Mouse (Mus musculus): ENCODE measurements around the gene Odaph.

The Odaph gene

DNA sequence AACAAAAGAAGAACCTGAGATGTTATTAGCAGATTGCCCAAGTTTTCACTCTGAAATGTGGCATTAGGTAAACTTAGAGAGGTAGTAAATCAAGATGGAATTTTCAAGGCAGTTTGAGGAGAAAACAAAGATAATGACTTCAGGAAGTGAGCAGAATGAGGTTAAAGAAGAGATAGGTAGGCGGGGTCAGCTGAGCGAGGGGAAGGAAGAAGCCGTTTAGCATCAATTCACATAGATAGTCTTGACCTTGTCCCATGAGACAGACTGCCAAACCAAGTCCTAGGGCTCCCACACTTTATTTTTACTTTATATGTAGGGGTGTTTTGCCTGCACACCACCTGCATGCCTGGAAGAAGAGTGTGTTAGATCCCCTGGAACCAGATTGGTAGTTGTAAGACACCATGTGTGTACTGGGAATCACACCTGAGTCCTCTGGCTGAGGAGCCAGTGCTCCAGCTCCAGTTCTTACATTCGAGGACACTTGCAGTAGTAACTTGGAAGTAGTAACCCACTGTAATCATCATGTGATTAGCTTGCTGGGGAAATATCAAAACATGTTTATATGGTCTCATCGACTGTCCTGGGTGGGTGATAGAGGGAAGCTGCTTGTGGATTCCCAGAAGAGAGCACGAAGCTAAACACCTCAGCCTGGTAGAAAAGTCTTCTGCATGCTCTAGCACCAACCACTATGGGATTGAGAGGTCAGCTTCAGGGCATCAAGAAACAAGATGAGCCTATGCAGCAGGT is 4.1 kb downstream of the Odaph start:
- no peak for DNase-seq

GRCm38 (mm10) chr5:91993061-91993460 is 5.8 kb downstream of the Odaph start:
- no peak for DNase-seq

DNA sequence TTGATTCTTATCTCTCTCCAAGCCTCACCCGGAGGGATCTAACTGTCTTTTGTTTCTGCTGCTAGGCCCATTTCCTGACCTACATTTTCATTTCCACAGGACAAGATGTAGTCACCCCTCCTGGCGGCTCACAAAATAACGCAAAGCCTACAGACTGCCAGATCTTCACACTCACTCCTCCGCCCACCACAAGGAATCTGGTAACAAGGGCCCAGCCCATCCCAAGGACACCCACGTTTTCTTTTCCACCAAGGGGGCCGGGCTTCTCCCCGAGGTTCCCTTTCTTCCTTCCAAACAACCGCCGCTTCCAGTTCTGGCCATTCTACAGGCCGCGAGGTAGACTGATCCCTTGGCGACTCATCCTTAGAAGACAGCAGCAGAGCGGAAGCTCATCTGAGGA is 7.3 kb downstream of the Odaph start:
- no peak for DNase-seq

- DNase-seq: peak; percentile 42 to 62
Measured at GRCm38 (mm10) chr5:92000770-92001169, 13.5 kb downstream of the Odaph start.

- DNase-seq: peak in 1 of 2 experiments; percentile 5
Measured at GRCm38 (mm10) chr5:92003011-92003410, 15.7 kb downstream of the Odaph start.

DNA sequence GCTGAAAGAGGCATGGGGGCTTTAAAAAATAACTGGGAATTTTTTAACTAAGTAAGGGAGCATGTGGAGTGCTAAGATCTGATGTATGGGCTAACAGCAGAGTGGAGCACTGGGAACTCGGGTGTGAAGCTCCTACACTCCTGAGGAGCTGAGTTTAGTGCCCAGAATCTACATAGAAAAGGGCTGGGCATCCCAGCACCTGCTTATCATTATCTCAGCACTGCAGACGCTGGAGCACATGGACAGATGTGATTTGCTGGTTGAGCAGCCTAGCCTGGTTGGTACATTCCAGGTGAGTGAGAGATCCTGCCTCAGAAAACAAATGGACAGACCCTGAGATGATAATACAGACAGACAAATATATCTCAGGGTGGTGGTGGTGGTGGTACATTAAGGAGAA is 22.6 kb downstream of the Odaph start:
- no peak for DNase-seq

- no peak for DNase-seq
Measured at GRCm38 (mm10) chr5:92011756-92012155, 24.5 kb downstream of the Odaph start.

- no peak for DNase-seq
Measured at GRCm38 (mm10) chr5:92019960-92020359, 32.7 kb downstream of the Odaph start.

DNA sequence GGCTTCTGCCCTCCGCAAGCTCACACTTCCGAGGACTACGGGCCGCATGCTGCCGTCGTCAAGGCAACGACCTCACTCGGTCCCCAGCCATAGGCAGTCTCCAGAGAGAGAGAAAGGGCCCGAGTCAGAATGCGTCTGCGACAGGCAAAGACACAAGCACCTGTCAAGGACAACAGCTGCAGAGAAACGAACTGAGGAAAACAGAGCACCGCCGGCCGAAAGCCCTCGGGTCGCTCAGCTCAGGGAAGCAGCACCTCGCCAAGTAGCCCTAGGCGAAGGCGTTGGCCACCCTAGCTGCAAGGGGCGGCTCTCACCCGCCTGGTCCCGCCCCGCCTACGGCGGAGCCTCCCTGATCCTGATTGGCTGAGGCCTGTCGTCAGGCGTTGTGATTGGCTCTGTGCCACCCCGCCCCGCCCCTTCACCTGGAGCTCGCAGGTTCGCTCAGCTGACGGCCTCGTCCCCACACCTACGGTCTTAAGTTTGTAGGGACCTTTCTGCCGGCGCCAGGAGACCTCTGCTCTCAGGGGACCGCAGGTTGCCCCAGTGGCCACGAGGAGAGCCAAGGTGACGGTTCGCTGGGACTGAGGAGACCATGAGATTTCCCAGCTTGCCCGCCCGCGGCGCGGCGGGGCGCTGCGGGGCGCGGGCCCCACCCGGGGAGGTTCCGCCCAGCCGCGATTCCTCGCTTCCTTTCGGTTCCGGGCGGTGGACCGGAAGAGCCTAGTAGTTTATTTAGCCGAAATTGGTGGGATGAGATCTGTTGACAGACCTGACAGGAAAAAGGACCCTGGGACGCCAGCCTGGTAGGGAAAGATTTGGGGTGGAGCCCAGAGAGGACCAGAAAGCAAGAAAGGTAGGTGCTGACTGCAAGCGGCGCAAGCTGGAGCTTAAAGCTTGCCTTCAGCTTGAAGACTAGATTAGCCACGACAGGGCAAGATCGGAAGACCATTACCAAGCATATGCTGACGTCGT is 55.4 kb downstream of the Odaph start:
- peak; percentile 96 to 99 for DNase-seq

DNA sequence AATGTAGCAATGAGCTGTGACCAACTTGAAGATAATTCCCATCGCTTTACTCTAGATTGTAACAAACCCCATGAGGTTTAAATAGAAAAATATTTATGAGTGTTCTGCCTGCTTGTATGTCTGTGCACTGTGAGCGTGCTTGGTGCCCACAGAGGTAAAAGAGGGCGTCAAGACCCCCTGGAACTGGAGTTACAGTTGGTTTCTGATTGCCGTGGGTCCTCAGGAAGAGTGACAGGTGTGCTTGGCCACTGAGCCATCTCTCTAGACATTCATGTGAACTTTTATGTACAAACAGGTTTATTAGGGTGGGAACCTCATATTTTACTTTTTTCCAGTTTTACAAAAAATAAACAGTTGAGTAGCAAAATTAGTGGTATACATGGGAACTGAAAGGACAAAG is 56.5 kb downstream of the Odaph start, which contains the start of gene Cdkl2:
Cdkl2 (minus strand) TSS at position 101 of the 400 bp plus-strand sequence.
- DNase-seq: no peak

Measured in thymus, postnatal 36 days (tissue).